Mouse (Mus musculus) cerebellum, adult 8-10 months (tissue): Measurements from ENCODE around the gene Ucn3.

ENCODE experiments used
- DNase-seq: peaks from one replicate; pipeline ENCODE4 v3.0.0; 2022

Ucn3 gene

DNA sequence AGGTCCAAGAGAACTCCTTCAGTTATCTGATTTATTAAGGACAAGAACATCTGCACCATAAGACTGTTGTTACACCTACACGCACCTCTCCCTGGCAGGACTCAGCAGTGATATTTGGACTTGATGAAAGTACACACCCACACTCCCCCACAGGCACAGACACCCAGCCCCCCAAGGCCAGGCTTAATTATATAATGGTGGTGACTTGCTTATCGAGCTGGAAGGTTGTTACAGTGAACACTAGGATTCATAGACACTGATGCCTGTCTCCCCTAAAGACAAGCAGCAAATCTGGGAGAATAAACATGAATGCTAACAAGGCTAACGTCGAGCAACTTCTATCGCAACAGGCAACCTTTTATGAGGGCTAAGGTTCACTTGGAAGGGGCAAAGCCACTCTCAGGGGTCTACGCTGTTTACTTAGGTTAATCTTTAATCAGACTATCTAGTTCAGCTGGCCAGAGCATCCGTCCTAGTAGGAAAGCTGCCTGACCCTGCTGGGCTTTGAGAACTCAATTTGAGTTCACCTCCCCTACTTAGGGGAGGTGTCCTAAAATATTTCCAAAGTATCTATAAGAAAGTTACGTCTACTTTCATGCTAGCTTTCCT lies 53.6 kb downstream of the Ucn3 start:
- no peak for DNase-seq
